Mouse (Mus musculus) midbrain, embryonic 14.5 days (tissue): ENCODE measurements at regions not wholly inside any gene's neighbourhood (a gene's known extent, or its start where the extent isn't known, plus 50 kb on each side); places are given as distances from the start of the nearest gene placed in this dataset.

Experiments used
- ATAC-seq: fragments of 200-750 bp; cut with Nextera tagmentation; 2 replicates; pipeline ENCODE4 v1.8.0; 2017; ENCODE audit warnings: moderate number of reproducible peaks, moderate library complexity; ENCODE audit not compliant: low FRiP score, low TSS enrichment
- DNase-seq: peaks from one replicate; pipeline ENCODE4 v3.0.0-alpha.2; 2015
- H3K27ac ChIP-seq: fragments of 300-500 bp; sonication (generic); replicated peaks from 2 replicates; pipeline ENCODE4 v1.5.1; 2014; ENCODE audit warnings: mild to moderate bottlenecking, low read depth, low read length, moderate library complexity
- H3K27me3 ChIP-seq: fragments of 300-500 bp; sonication (generic); 2 replicates; pipeline ENCODE4 v1.6.1; 2014; ENCODE audit warnings: low read length, control low read depth, mixed read lengths; ENCODE audit not compliant: control insufficient read depth, insufficient read depth
- H3K36me3 ChIP-seq: fragments of 300-500 bp; sonication (generic); 2 replicates; pipeline ENCODE4 v1.6.1; 2014; ENCODE audit warnings: low read length, control low read depth; ENCODE audit not compliant: control insufficient read depth, insufficient read depth
- H3K4me1 ChIP-seq: fragments of 300-500 bp; sonication (generic); 2 replicates; pipeline ENCODE4 v1.6.1; 2014; ENCODE audit warnings: mild to moderate bottlenecking, antibody characterized with exemption, low read length, control low read depth; ENCODE audit not compliant: control insufficient read depth, insufficient read depth
- H3K4me2 ChIP-seq: fragments of 300-500 bp; sonication (generic); 2 replicates; pipeline ENCODE4 v1.6.1; 2014; ENCODE audit warnings: mild to moderate bottlenecking, low read length, moderate library complexity
- H3K4me3 ChIP-seq: fragments of 300-500 bp; sonication (generic); replicated peaks from 2 replicates; pipeline ENCODE4 v1.5.1; 2014; ENCODE audit warnings: low read depth, low read length
- H3K9ac ChIP-seq: fragments of 300-500 bp; sonication (generic); replicated peaks from 2 replicates; pipeline ENCODE4 v1.6.1; 2014; ENCODE audit warnings: mild to moderate bottlenecking, low read length, moderate library complexity
- H3K9me3 ChIP-seq: fragments of 300-500 bp; sonication (generic); 2 replicates; pipeline ENCODE4 v1.6.1; 2016; ENCODE audit warnings: low read length, control low read depth, mixed read lengths; ENCODE audit not compliant: control insufficient read depth
- WGBS: fragments of 180-500 bp; shearing (Covaris S2); extraction: QIAGEN DNeasy Blood & Tissue Kit; methylation state at CpG from one replicate; pipeline ENCODE4 v1.1.7; 2014; 5-methylcytosine and 5-hydroxymethylcytosine counted together

GRCm38 (mm10) chr10:111800590-111800935 lies 171.9 kb upstream of the Krr1 start:
- Histone ChIP-seq H3K4me1 (peaks cover 6% of the 10 kb centered on the region), H3K36me3 (no peaks in the 10 kb centered on the region), H3K4me3 (no peak overlapping the region), H3K9me3 (no peaks in the 10 kb centered on the region), H3K9ac (no peak overlapping the region), H3K27ac (no peak overlapping the region), H3K4me2 (no peak overlapping the region), H3K27me3 (no peaks in the 10 kb centered on the region)
- no peak for DNase-seq
- no peak for ATAC-seq
- WGBS: 65% methylated on average over 3 of the region's 3 CpGs

GRCm38 (mm10) chr10:111801021-111801793 lies 171.3 kb upstream of the Krr1 start:
- Histone ChIP-seq H3K4me3 (no peak overlapping the region), H3K36me3 (no peaks in the 10 kb centered on the region), H3K27me3 (no peaks in the 10 kb centered on the region), H3K4me2 (no peak overlapping the region), H3K9ac (no peak overlapping the region), H3K27ac (no peak overlapping the region), H3K4me1 (peaks cover 6% of the 10 kb centered on the region), H3K9me3 (no peaks in the 10 kb centered on the region)
- WGBS: 49% methylated on average over 12 of the region's 12 CpGs
- DNase-seq (no peak), ATAC-seq (no peak)

- Histone ChIP-seq H3K9ac (no peak overlapping the region), H3K4me2 (no peak overlapping the region), H3K27me3 (no peaks in the 10 kb centered on the region), H3K4me1 (peaks cover 6% of the 10 kb centered on the region), H3K27ac (no peak overlapping the region), H3K9me3 (no peaks in the 10 kb centered on the region), H3K4me3 (no peak overlapping the region), H3K36me3 (no peaks in the 10 kb centered on the region)
- ATAC-seq (no peak), DNase-seq (no peak)
- WGBS: 34% methylated on average over 12 of the region's 12 CpGs
Observed at GRCm38 (mm10) chr10:111801794-111802359, 170.6 kb upstream of the Krr1 start.

- no peak for ATAC-seq
- Histone ChIP-seq H3K27ac (no peak overlapping the region), H3K4me3 (no peak overlapping the region), H3K27me3 (no peaks in the 10 kb centered on the region), H3K9me3 (no peaks in the 10 kb centered on the region), H3K9ac (no peak overlapping the region), H3K36me3 (no peaks in the 10 kb centered on the region), H3K4me2 (no peak overlapping the region), H3K4me1 (no peaks in the 10 kb centered on the region; the same call in 1 of the 2 replicates)
- WGBS: 89% methylated on average over 3 of the region's 3 CpGs
- DNase-seq: no peak
Observed at GRCm38 (mm10) chr10:111806333-111806732, 166.1 kb upstream of the Krr1 start.

- ATAC-seq (no peak), DNase-seq (no peak)
- H3K9ac ChIP-seq: no peak overlapping the region
- H3K27me3 ChIP-seq: no peaks in the 10 kb centered on the region
- no peak overlapping the region for H3K4me3 ChIP-seq
- H3K27ac ChIP-seq: no peak overlapping the region
- no peaks in the 10 kb centered on the region for H3K9me3 ChIP-seq
- no peak overlapping the region for H3K4me2 ChIP-seq
- H3K36me3 ChIP-seq: no peaks in the 10 kb centered on the region
- 77% methylated on average over 5 of the region's 5 CpGs for WGBS
- no peaks in the 10 kb centered on the region; the same call in 1 of the 2 replicates for H3K4me1 ChIP-seq
Observed at GRCm38 (mm10) chr10:111806916-111807315, 165.5 kb upstream of the Krr1 start.

GRCm38 (mm10) chr10:111813736-111814135 lies 158.7 kb upstream of the Krr1 start:
- no peak for ATAC-seq
- no peaks in the 10 kb centered on the region for H3K27me3 ChIP-seq
- H3K9me3 ChIP-seq: no peaks in the 10 kb centered on the region
- no peak overlapping the region for H3K4me2 ChIP-seq
- no peak overlapping the region for H3K27ac ChIP-seq
- WGBS: 89% methylated on average over 4 of the region's 4 CpGs
- no peak for DNase-seq
- H3K36me3 ChIP-seq: no peaks in the 10 kb centered on the region
- H3K9ac ChIP-seq: no peak overlapping the region
- H3K4me1 ChIP-seq: no peaks in the 10 kb centered on the region
- H3K4me3 ChIP-seq: no peak overlapping the region

- H3K9me3 ChIP-seq: no peaks in the 10 kb centered on the region
- H3K4me1 ChIP-seq: no peaks in the 10 kb centered on the region
- H3K27ac ChIP-seq: no peak overlapping the region
- no peaks in the 10 kb centered on the region for H3K27me3 ChIP-seq
- no peak overlapping the region for H3K9ac ChIP-seq
- ATAC-seq: no peak
- no peak overlapping the region for H3K4me2 ChIP-seq
- DNase-seq: no peak
- 76% methylated on average over 5 of the region's 5 CpGs for WGBS
- no peak overlapping the region for H3K4me3 ChIP-seq
- H3K36me3 ChIP-seq: no peaks in the 10 kb centered on the region
Observed at GRCm38 (mm10) chr10:111814648-111815047, 157.8 kb upstream of the Krr1 start.

- ATAC-seq (no peak), DNase-seq (no peak)
- H3K4me3 ChIP-seq: no peak overlapping the region
- no peak overlapping the region for H3K27ac ChIP-seq
- H3K9ac ChIP-seq: no peak overlapping the region
- H3K9me3 ChIP-seq: no peaks in the 10 kb centered on the region
- no peaks in the 10 kb centered on the region for H3K36me3 ChIP-seq
- H3K4me1 ChIP-seq: no peaks in the 10 kb centered on the region
- H3K27me3 ChIP-seq: no peaks in the 10 kb centered on the region
- H3K4me2 ChIP-seq: no peak overlapping the region
- 86% methylated on average over 2 of the region's 2 CpGs for WGBS
Observed at GRCm38 (mm10) chr10:111815160-111815559, 157.3 kb upstream of the Krr1 start.
